Mouse (Mus musculus): ENCODE results near the gene Slc16a14. TPM values are rescaled to one million over a fixed set of nuclear protein-coding genes. Genes with fewer than 3 reads are reported as not detected.

The Slc16a14 gene
- polyA plus RNA-seq, 1 experiment from 2014 or later: 8.3 TPM

DNA sequence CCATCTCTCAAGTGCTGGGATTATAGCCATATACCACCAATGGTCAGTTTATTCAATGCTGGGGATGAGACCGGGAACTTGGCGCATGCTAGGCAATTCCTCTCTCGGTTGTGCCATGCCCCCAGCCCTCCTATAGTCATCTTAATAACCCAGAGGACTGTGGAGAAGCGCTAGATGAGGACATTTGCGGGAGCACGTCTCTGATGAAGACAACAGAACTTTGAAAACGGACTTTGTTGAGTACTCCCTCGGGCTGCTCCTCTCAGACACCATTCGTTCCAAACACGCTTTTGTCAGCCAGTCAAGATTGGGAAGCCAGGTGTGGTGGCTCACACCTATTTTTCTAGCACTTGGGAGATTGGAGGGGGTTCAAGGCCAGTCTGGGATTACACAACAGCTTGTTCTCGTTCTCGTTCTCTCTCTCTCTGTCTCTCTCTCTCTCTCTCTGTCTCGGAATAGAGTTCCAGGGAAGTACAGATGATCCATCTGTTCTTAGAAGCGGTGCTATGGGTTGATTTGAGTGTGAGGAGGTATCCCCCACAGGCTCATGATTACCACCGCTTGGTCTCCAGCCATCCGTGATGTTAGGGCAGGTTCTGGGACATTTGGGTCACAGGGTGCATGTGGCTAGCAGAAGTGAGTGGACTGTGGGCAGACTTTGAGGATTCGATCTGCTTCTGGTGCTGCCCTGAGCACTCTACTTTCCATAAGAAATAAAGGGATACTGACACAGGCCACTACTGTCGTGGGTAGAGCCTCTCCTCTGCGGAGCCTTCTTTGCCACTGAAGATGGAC is 2.0 kb upstream of the Slc16a14 start:
- no peak for ATAC-seq (ENCODE audit: low FRiP score)
- 92% methylated on average over 19 of the region's 19 CpGs for WGBS

DNA sequence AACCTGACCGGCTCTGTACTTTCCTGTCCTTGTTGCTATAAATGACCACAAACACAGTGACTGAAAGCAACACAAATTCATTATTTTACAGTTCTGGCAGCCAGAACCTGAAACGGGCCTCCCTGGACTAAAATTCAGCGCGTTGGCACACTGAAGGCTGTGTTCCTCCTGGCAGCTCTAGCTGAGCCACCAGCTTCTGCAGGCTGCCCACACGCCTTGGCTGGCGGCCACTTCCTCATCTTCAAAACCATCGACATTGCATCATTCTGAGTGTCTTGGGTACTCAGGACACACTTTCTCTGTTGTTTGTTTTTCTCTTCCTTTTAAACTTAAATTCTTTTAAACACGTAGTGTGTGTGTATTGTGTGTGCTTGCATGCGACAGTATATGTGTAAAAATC is 734 bp upstream of the Slc16a14 start:
- ATAC-seq (ENCODE audit: low FRiP score): no peak
- H3K9ac ChIP-seq: no peak overlapping the region
- H3K4me2 ChIP-seq (replicated peaks): no peak overlapping the region
- H3K27ac ChIP-seq: no peak overlapping the region
- H3K27me3 ChIP-seq: no peaks in the 10 kb centered on the region
- H3K4me3 ChIP-seq: no peak overlapping the region
- no peaks in the 10 kb centered on the region for H3K9me3 ChIP-seq (replicated peaks)
- WGBS: 82% methylated on average over 9 of the region's 9 CpGs
- 0 out of 2 replicates have a peak, but pooled peaks cover 3% of the 10 kb centered on the region for H3K4me1 ChIP-seq
- no peaks in the 10 kb centered on the region for H3K36me3 ChIP-seq

More for the DNA sequence above, 2.0 kb upstream of the Slc16a14 start:
- Histone ChIP-seq H3K4me3 (no peak overlapping the region), H3K36me3 (no peaks in the 10 kb centered on the region), H3K4me1 (0 out of 2 replicates have a peak, but pooled peaks cover 3% of the 10 kb centered on the region), H3K27me3 (no peaks in the 10 kb centered on the region), H3K4me2 (replicated peaks) (no peak overlapping the region), H3K9ac (no peak overlapping the region), H3K9me3 (replicated peaks) (no peaks in the 10 kb centered on the region), H3K27ac (no peak overlapping the region)

DNA sequence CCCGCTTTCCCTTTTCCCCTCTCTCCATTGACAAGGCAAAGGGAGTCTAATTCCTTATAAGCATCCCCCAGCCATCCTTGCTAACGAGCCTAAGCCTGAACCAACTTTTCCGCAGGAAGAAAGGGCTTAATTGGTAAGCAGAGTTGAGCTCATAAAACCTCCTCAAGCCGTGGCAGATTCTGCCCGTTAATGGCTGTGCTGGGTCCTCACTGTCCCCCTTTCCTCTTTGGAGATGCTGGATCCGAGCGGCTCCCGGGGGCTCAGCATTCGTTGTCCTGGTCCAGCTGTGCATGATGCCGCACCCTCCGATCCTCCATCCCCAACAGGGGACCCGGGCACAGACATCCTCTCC is 807 bp downstream of the Slc16a14 start:
- peak overlapping the region; percentile 64 for H3K4me3 ChIP-seq
- peak overlapping the region; percentile 84 for H3K27ac ChIP-seq
- ATAC-seq (ENCODE audit: low FRiP score): peak; percentile 15; the same call in 1 of the 2 replicates

DNA sequence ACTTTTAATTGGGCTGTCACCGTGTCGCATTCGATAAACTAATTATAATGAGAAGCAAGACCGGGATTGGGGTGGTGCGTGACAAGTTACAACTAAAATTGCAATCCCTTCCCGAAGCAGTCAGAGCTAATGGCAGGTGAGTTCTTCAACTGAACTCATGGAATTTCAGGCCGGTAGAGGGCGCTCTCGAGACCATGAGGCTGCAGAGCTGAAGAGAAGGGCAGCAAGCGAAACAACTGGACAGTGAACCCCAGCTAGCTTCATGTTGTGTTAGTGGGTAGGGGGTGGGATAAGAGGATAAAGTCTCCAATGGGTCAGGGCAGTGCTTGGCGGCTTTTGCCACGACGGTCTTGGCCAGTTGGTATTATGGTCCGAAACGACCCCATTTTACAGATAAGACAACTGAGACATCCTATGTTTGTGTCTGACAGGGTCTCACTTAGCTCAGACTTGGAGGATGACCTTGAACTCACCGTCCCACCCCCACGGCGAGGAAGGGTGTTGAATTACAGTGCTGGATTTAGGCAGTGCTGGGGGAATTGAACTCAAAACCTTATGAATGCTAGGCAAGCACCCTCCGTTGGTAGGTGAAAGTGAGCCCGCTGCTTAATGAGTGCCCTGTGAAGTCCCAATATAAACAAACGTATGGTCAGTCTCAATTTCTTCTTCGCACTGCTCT is 1.3 kb downstream of the Slc16a14 start:
- peak; percentile 20 for ATAC-seq (ENCODE audit: low FRiP score)
- no peaks in the 10 kb centered on the region for H3K27me3 ChIP-seq
- H3K36me3 ChIP-seq: 0 out of 2 replicates have a peak, but pooled peaks cover 6% of the 10 kb centered on the region
- H3K9me3 ChIP-seq (replicated peaks): no peaks in the 10 kb centered on the region
- peak overlapping the region; percentile 68 for H3K9ac ChIP-seq
- H3K27ac ChIP-seq: peak overlapping the region; percentile 84
- H3K4me2 ChIP-seq (replicated peaks): peak overlapping the region; percentile 61
- WGBS: 15% methylated on average over 22 of the region's 22 CpGs
- 0 out of 2 replicates have a peak, but pooled peaks cover 3% of the 10 kb centered on the region for H3K4me1 ChIP-seq
- H3K4me3 ChIP-seq: peak overlapping the region; percentile 64

More for the DNA sequence above, 807 bp downstream of the Slc16a14 start:
- 0 out of 2 replicates have a peak, but pooled peaks cover under 1% of the 10 kb centered on the region for H3K36me3 ChIP-seq
- no peaks in the 10 kb centered on the region for H3K27me3 ChIP-seq
- peak overlapping the region; percentile 61 for H3K4me2 ChIP-seq (replicated peaks)
- under 1% methylated on average over 12 of the region's 12 CpGs for WGBS
- H3K9ac ChIP-seq: peak overlapping the region; percentile 68
- 0 out of 2 replicates have a peak, but pooled peaks cover 3% of the 10 kb centered on the region for H3K4me1 ChIP-seq
- H3K9me3 ChIP-seq (replicated peaks): no peaks in the 10 kb centered on the region

- WGBS: 84% methylated on average over 9 of the region's 9 CpGs
- ATAC-seq (ENCODE audit: low FRiP score): no peak
- no peak overlapping the region for H3K9ac ChIP-seq
These were observed 9.3 kb downstream of the Slc16a14 start for GRCm38 (mm10) chr1:84925599-84925998.

DNA sequence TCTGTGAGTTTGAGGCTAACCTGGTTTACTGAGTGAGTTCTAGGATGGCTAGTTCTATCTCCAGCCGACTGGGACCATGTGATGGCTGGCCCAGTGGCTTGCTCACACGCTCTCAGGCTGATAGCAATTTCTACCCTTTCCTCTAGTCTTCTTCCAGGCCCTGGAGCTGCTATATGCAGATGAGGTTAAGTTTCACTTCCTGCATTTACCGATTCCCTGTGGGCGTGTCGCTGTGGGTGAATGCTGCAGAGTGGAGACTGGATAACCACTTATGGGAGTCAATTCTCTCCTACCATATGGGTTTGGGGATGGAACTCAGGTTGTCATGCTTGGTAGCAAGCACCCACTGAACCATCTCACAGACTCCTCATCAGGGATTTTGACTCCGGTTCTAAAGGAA is 10.8 kb downstream of the Slc16a14 start:
- peaks cover 14% of the 10 kb centered on the region; the same call in 1 of the 2 replicates for H3K36me3 ChIP-seq
- no peak overlapping the region for H3K4me3 ChIP-seq
- no peak overlapping the region for H3K4me2 ChIP-seq (replicated peaks)
- H3K27me3 ChIP-seq: no peaks in the 10 kb centered on the region
- H3K9me3 ChIP-seq (replicated peaks): no peaks in the 10 kb centered on the region
- H3K27ac ChIP-seq: no peak overlapping the region
- H3K4me1 ChIP-seq: no peaks in the 10 kb centered on the region
- H3K9ac ChIP-seq: no peak overlapping the region
- no peak for ATAC-seq (ENCODE audit: low FRiP score)
- 80% methylated on average over 6 of the region's 6 CpGs for WGBS

More at GRCm38 (mm10) chr1:84925599-84925998, 9.3 kb downstream of the Slc16a14 start:
- no peaks in the 10 kb centered on the region for H3K27me3 ChIP-seq
- no peak overlapping the region for H3K4me2 ChIP-seq (replicated peaks)
- H3K36me3 ChIP-seq: peaks cover 14% of the 10 kb centered on the region; the same call in 1 of the 2 replicates
- H3K27ac ChIP-seq: no peak overlapping the region
- H3K4me3 ChIP-seq: no peak overlapping the region
- no peaks in the 10 kb centered on the region for H3K4me1 ChIP-seq
- no peaks in the 10 kb centered on the region for H3K9me3 ChIP-seq (replicated peaks)

GRCm38 (mm10) chr1:84923432-84923831 is 11.5 kb downstream of the Slc16a14 start:
- no peak for ATAC-seq (ENCODE audit: low FRiP score)
- H3K9me3 ChIP-seq (replicated peaks): no peaks in the 10 kb centered on the region
- no peak overlapping the region for H3K4me3 ChIP-seq
- no peak overlapping the region for H3K27ac ChIP-seq
- H3K36me3 ChIP-seq: peaks cover 14% of the 10 kb centered on the region; the same call in 1 of the 2 replicates
- no peaks in the 10 kb centered on the region for H3K4me1 ChIP-seq
- H3K27me3 ChIP-seq: no peaks in the 10 kb centered on the region
- H3K4me2 ChIP-seq (replicated peaks): no peak overlapping the region
- WGBS: 85% methylated on average over 2 of the region's 2 CpGs
- H3K9ac ChIP-seq: no peak overlapping the region

DNA sequence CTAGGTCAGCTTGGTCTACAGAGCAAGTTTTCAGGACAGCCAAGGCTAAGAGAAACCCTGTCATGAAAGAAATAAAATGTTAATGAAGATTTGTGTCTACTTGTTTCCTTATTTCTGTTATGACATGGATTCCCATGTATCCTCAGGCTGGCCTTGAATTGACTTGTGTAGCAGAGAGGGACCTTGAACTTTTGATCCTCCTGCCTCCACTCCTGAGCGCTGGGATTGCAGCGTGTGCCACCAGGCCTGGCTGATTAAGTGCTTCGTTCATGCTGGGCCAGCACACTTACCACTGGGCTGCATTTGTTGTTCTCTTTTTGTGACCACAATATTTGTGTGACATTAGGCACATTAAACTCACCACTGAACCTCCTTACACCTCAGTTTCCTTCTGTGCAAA is 16.1 kb downstream of the Slc16a14 start:
- Histone ChIP-seq H3K27ac (no peak overlapping the region), H3K4me3 (no peak overlapping the region), H3K9me3 (replicated peaks) (no peaks in the 10 kb centered on the region), H3K36me3 (peaks cover 6% of the 10 kb centered on the region; the same call in 1 of the 2 replicates), H3K4me1 (no peaks in the 10 kb centered on the region), H3K27me3 (no peaks in the 10 kb centered on the region), H3K4me2 (replicated peaks) (no peak overlapping the region), H3K9ac (no peak overlapping the region)
- WGBS: 92% methylated on average over 3 of the region's 3 CpGs
- no peak for ATAC-seq (ENCODE audit: low FRiP score)

- H3K4me2 ChIP-seq (replicated peaks): no peak overlapping the region
- no peaks in the 10 kb centered on the region for H3K9me3 ChIP-seq (replicated peaks)
- no peaks in the 10 kb centered on the region for H3K27me3 ChIP-seq
- no peak overlapping the region for H3K4me3 ChIP-seq
- H3K27ac ChIP-seq: no peak overlapping the region
- peaks cover 9% of the 10 kb centered on the region for H3K4me1 ChIP-seq
- no peak overlapping the region for H3K9ac ChIP-seq
- peaks cover 20% of the 10 kb centered on the region; the same call in 1 of the 2 replicates for H3K36me3 ChIP-seq
- WGBS: 85% methylated on average over 4 of the region's 4 CpGs
- no peak for ATAC-seq (ENCODE audit: low FRiP score)
These were observed 19.9 kb downstream of the Slc16a14 start for GRCm38 (mm10) chr1:84915010-84915409.

- no peak overlapping the region for H3K4me3 ChIP-seq
- no peak for ATAC-seq (ENCODE audit: low FRiP score)
- 96% methylated on average over 11 of the region's 11 CpGs for WGBS
These were observed 22.4 kb downstream of the Slc16a14 start for GRCm38 (mm10) chr1:84912571-84912970.

GRCm38 (mm10) chr1:84910177-84910804 is 24.6 kb downstream of the Slc16a14 start:
- no peaks in the 10 kb centered on the region for H3K9me3 ChIP-seq (replicated peaks)
- 55% methylated on average over 8 of the region's 8 CpGs for WGBS
- peaks cover 17% of the 10 kb centered on the region; the same call in 1 of the 2 replicates for H3K36me3 ChIP-seq
- H3K4me3 ChIP-seq: no peak overlapping the region
- no peaks in the 10 kb centered on the region for H3K27me3 ChIP-seq
- peak; percentile 44 for ATAC-seq (ENCODE audit: low FRiP score)
- no peak overlapping the region for H3K9ac ChIP-seq
- no peak overlapping the region for H3K4me2 ChIP-seq (replicated peaks)
- H3K27ac ChIP-seq: no peak overlapping the region
- H3K4me1 ChIP-seq: peaks cover 10% of the 10 kb centered on the region

More at GRCm38 (mm10) chr1:84912571-84912970, 22.4 kb downstream of the Slc16a14 start:
- Histone ChIP-seq H3K9me3 (replicated peaks) (no peaks in the 10 kb centered on the region), H3K27me3 (no peaks in the 10 kb centered on the region), H3K4me2 (replicated peaks) (no peak overlapping the region), H3K36me3 (peaks cover 14% of the 10 kb centered on the region; the same call in 1 of the 2 replicates), H3K9ac (no peak overlapping the region), H3K27ac (no peak overlapping the region), H3K4me1 (peaks cover 10% of the 10 kb centered on the region)

DNA sequence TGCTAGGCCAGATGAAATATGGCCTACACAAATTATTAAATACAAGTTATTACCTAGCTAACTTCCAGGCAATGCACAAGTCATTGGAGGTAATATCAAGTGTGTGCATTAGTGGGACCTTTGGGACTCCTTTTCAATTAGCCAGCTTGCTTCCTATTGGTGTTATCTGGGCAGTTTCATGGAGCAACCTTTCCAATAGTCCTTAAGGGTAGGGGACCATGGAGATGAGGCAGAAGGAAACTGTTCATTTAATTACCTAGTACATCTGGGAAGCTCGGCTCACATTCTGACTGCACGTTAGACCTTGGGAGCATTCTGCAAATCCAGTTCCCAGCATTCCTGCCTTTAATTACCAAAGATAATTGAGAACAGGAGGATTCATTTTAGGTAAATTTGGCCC is 30.5 kb downstream of the Slc16a14 start:
- H3K4me2 ChIP-seq (replicated peaks): no peak overlapping the region
- no peaks in the 10 kb centered on the region for H3K4me1 ChIP-seq
- no peak overlapping the region for H3K4me3 ChIP-seq
- no peaks in the 10 kb centered on the region for H3K27me3 ChIP-seq
- no peaks in the 10 kb centered on the region for H3K9me3 ChIP-seq (replicated peaks)
- H3K9ac ChIP-seq: no peak overlapping the region
- H3K36me3 ChIP-seq: 0 out of 2 replicates have a peak, but pooled peaks cover 3% of the 10 kb centered on the region
- WGBS: 87% methylated on average over 2 of the region's 2 CpGs
- no peak overlapping the region for H3K27ac ChIP-seq
- no peak for ATAC-seq (ENCODE audit: low FRiP score)
